Comparison of ENCODE assay signal across 13 mouse cellular contexts in genomic region chr13:84565644-84566532, GRCm38 (mm10).
DNase-seq lines count a peak whose midpoint lies in the region; ATAC-seq lines count a peak whose summit lies in the region.
"Had no signal": no experiment of that assay in that cellular context is flagged by ENCODE, and none has a peak within 500 bp of the region (broad histone marks: within the 10 kb centered on the region; RNA-seq: fewer than 3 reads in every experiment).

No protein-coding gene starts in this region.

- 0 out of 2 replicates have a peak, but pooled peaks cover 2% of the 10 kb centered on the region for H3K4me1 ChIP-seq in hindbrain, embryonic 11.5 days (replicated peaks; ENCODE audit: control insufficient read depth, insufficient read depth, low read length)
- no peaks in the 10 kb centered on the region for H3K4me1 ChIP-seq in midbrain, embryonic 16.5 days (ENCODE audit: control insufficient read depth, insufficient read depth, low read length)
- H3K4me1 ChIP-seq: liver, embryonic 15.5 days had no signal

- H3K36me3 ChIP-seq in hindbrain, embryonic 11.5 days (ENCODE audit: control insufficient read depth, insufficient read depth, low read length): no peaks in the 10 kb centered on the region
- no peaks in the 10 kb centered on the region for H3K36me3 ChIP-seq in midbrain, embryonic 16.5 days (ENCODE audit: control insufficient read depth, insufficient read depth, low read length)
- H3K36me3 ChIP-seq: liver, embryonic 15.5 days had no signal

- peak; percentile 1 to 14 for DNase-seq in frontal cortex, postnatal 36 days (ENCODE audit: low spot score in 2 of 2)
- DNase-seq in frontal cortex, postnatal 14 days (ENCODE audit: low spot score in 2 of 2): no peak
- DNase-seq in cerebellum, postnatal 14 days: peak; percentile 49 to 65
- peak; percentile 50 for DNase-seq in hindbrain, embryonic 11.5 days (ENCODE audit: low spot score)
- DNase-seq in urinary bladder, postnatal 36 days (ENCODE audit: low spot score in 2 of 2): no peak
- DNase-seq in urinary bladder, postnatal 25 days (ENCODE audit: low spot score): no peak
- DNase-seq: heart, postnatal 10 days; kidney, adult 8-10 months had no signal

- 51% methylated on average over 11 of the region's 11 CpGs for WGBS in hindbrain, embryonic 11.5 days
- WGBS in midbrain, embryonic 16.5 days: 41% methylated on average over 11 of the region's 11 CpGs

- H3K9ac ChIP-seq in hindbrain, embryonic 11.5 days (ENCODE audit: low read depth, low read length): no peak overlapping the region
- no peak overlapping the region for H3K9ac ChIP-seq in midbrain, embryonic 16.5 days (ENCODE audit: low read depth, low read length)
- H3K9ac ChIP-seq: liver, embryonic 15.5 days had no signal

- H3K4me3 ChIP-seq in hindbrain, embryonic 11.5 days (ENCODE audit: low read depth, low read length): no peak overlapping the region
- no peak overlapping the region for H3K4me3 ChIP-seq in midbrain, embryonic 16.5 days (ENCODE audit: low read depth, low read length)
- H3K4me3 ChIP-seq: liver, embryonic 15.5 days had no signal

- H3K27me3 ChIP-seq in hindbrain, embryonic 11.5 days (ENCODE audit: control insufficient read depth, insufficient read depth, low read length): no peaks in the 10 kb centered on the region
- no peaks in the 10 kb centered on the region for H3K27me3 ChIP-seq in midbrain, embryonic 16.5 days (ENCODE audit: control insufficient read depth, insufficient read depth, low read depth, low read length)
- H3K27me3 ChIP-seq: liver, embryonic 15.5 days; Patski had no signal

- peak; percentile 91 for ATAC-seq in hindbrain, embryonic 11.5 days (ENCODE audit: low FRiP score)
- peak; percentile 78 for ATAC-seq in midbrain, embryonic 16.5 days
- no peak for ATAC-seq in activated CD4-positive, CD25-positive, alpha-beta regulatory T cell, adult 4 months
- ATAC-seq: Patski had no signal

- H3K9me3 ChIP-seq in hindbrain, embryonic 11.5 days (ENCODE audit: control insufficient read depth, low read length): no peaks in the 10 kb centered on the region
- no peaks in the 10 kb centered on the region for H3K9me3 ChIP-seq in midbrain, embryonic 16.5 days (replicated peaks; ENCODE audit: control insufficient read depth, low read length, poor library complexity, severe bottlenecking)
- H3K9me3 ChIP-seq: liver, embryonic 15.5 days had no signal

- H3K4me2 ChIP-seq in hindbrain, embryonic 11.5 days (replicated peaks; ENCODE audit: low read depth, low read length): 0 out of 2 replicates have a peak overlapping the region, but pooled peaks have one; percentile 2
- peak overlapping the region; percentile 17; the same call in 1 of the 2 replicates for H3K4me2 ChIP-seq in midbrain, embryonic 16.5 days (ENCODE audit: low read length)
- H3K4me2 ChIP-seq: liver, embryonic 15.5 days had no signal

- H3K27ac ChIP-seq in hindbrain, embryonic 11.5 days (ENCODE audit: low read depth, low read length): peak overlapping the region; percentile 85
- peak overlapping the region; percentile 61; the same call in 1 of the 2 replicates for H3K27ac ChIP-seq in midbrain, embryonic 16.5 days (ENCODE audit: low read length)
- H3K27ac ChIP-seq: liver, embryonic 15.5 days; stomach, postnatal 0 days had no signal

Comparison
In these comparisons a context has a peak if more than half of its experiments do, and no peak if none do; other contexts are left out.
1. DNase-seq: peak in frontal cortex, postnatal 36 days (2 of 2), cerebellum, postnatal 14 days (2 of 2) and hindbrain, embryonic 11.5 days (single experiment); none in frontal cortex, postnatal 14 days (0 of 2), urinary bladder, postnatal 36 days (0 of 2) and urinary bladder, postnatal 25 days (single experiment).